Mouse (Mus musculus) gastrocnemius, postnatal 4 days (tissue): Measurements from ENCODE around the gene Saxo1. TPM values are rescaled to one million over a fixed set of nuclear protein-coding genes. Genes with fewer than 3 reads are reported as not detected.
A peak's percentile ranks its signal among the peaks of the same experiment; 100 is the strongest.

Source experiments
- DNase-seq, 2 experiments: peaks; one replicate each; pipeline ENCODE4 v3.0.0; 2021 to 2022; ENCODE audit warnings: low spot score in 2 of 2, mixed read lengths in 2 of 2
- total RNA-seq, 2 experiments: library from RNA; stranded (reverse); gene quantifications; 2 replicates each; pipeline ENCODE4 v1.2.3; 2021

The Saxo1 gene
- total RNA-seq, 2 experiments from 2014 or later: 0.32 TPM; not detected in 1

- no peak for DNase-seq
Measured at GRCm38 (mm10) chr4:86426549-86426948, 131.6 kb downstream of the Saxo1 start.

- DNase-seq: no peak
Measured at GRCm38 (mm10) chr4:86425581-86425980, 132.5 kb downstream of the Saxo1 start.

- no peak for DNase-seq
Measured at GRCm38 (mm10) chr4:86422586-86422985, 135.5 kb downstream of the Saxo1 start.

- DNase-seq: no peak
Measured at GRCm38 (mm10) chr4:86416401-86417025, 141.6 kb downstream of the Saxo1 start.

- no peak for DNase-seq
Measured at GRCm38 (mm10) chr4:86413388-86413787, 144.7 kb downstream of the Saxo1 start.

- no peak for DNase-seq
Measured at GRCm38 (mm10) chr4:86410946-86411345, 147.2 kb downstream of the Saxo1 start.

GRCm38 (mm10) chr4:86408421-86408820 is 149.7 kb downstream of the Saxo1 start:
- DNase-seq: no peak

- DNase-seq: no peak
Measured at GRCm38 (mm10) chr4:86407200-86407527, 151.0 kb downstream of the Saxo1 start.

- peak in 1 of 2 experiments; percentile 48 for DNase-seq
Measured at GRCm38 (mm10) chr4:86406501-86407199, 151.5 kb downstream of the Saxo1 start.

GRCm38 (mm10) chr4:86401116-86401515 is 157.0 kb downstream of the Saxo1 start:
- DNase-seq: no peak

GRCm38 (mm10) chr4:86397470-86397869 is 160.7 kb downstream of the Saxo1 start:
- DNase-seq: no peak

GRCm38 (mm10) chr4:86396672-86397288 is 161.3 kb downstream of the Saxo1 start:
- DNase-seq: no peak

- no peak for DNase-seq
Measured at GRCm38 (mm10) chr4:86395636-86396035, 162.5 kb downstream of the Saxo1 start.

Other genes with a start within 250 kb of the Saxo1 start
- gene Rraga, start 17.3 kb upstream of the Saxo1 start, total RNA-seq: 10 to 100 TPM; 62.3 to 65.4 TPM
- 10 to 100 TPM; 10.4 to 12.2 TPM for gene Haus6, start 53.7 kb upstream of the Saxo1 start, total RNA-seq
- 100 to 1,000 TPM in 1 of 2 experiments, 10 to 100 TPM in 1; 95.5 to 103 TPM for gene Plin2, start 111.7 kb upstream of the Saxo1 start, total RNA-seq
- gene Dennd4c, start 190.2 kb upstream of the Saxo1 start, total RNA-seq: 10 to 100 TPM; 23.6 to 26.0 TPM